Mouse (Mus musculus) embryonic facial prominence, embryonic 13.5 days (tissue): ENCODE measurements around the gene Fzr1. TPM values are rescaled to one million over a fixed set of nuclear protein-coding genes. Genes with fewer than 3 reads are reported as not detected.

Source experiments
- ATAC-seq: fragments of 200-750 bp; cut with Nextera tagmentation; 2 replicates; pipeline ENCODE4 v1.8.0; 2017; ENCODE audit warnings: low read depth; ENCODE audit not compliant: insufficient number of reproducible peaks, insufficient read depth, low FRiP score, low TSS enrichment
- H3K27ac ChIP-seq: fragments of 300-500 bp; sonication (generic); 2 replicates; pipeline ENCODE4 v1.5.1; 2015; ENCODE audit warnings: moderate library complexity, mild to moderate bottlenecking, inconsistent platforms
- H3K27me3 ChIP-seq: fragments of 300-500 bp; sonication (generic); 2 replicates; pipeline ENCODE4 v1.6.1; 2015; ENCODE audit warnings: mild to moderate bottlenecking, inconsistent platforms
- H3K36me3 ChIP-seq: fragments of 300-500 bp; sonication (generic); 2 replicates; pipeline ENCODE4 v1.6.1; 2015; ENCODE audit warnings: mild to moderate bottlenecking, inconsistent platforms
- H3K4me1 ChIP-seq: fragments of 300-500 bp; sonication (generic); 2 replicates; pipeline ENCODE4 v1.6.1; 2015; ENCODE audit warnings: inconsistent platforms
- H3K4me2 ChIP-seq: fragments of 300-500 bp; sonication (generic); 2 replicates; pipeline ENCODE4 v1.6.1; 2015; ENCODE audit warnings: moderate library complexity, mild to moderate bottlenecking, inconsistent platforms
- H3K4me3 ChIP-seq: fragments of 300-500 bp; sonication (generic); 2 replicates; pipeline ENCODE4 v1.5.1; 2015; ENCODE audit warnings: mild to moderate bottlenecking, inconsistent platforms
- H3K9ac ChIP-seq: fragments of 300-500 bp; sonication (generic); 2 replicates; pipeline ENCODE4 v1.6.1; 2015; ENCODE audit warnings: mild to moderate bottlenecking, inconsistent platforms
- H3K9me3 ChIP-seq: fragments of 300-500 bp; sonication (generic); 2 replicates; pipeline ENCODE4 v1.6.1; 2016; ENCODE audit warnings: inconsistent platforms
- WGBS: fragments of 180-500 bp; shearing (Covaris S2); methylation state at CpG from one replicate; pipeline ENCODE4 v1.1.7; 2015; ENCODE audit warnings: mixed read lengths; 5-methylcytosine and 5-hydroxymethylcytosine counted together
- polyA plus RNA-seq: library from polyadenylated mRNA; unstranded; fragments of >200 nt; fragmentation: Nextera tagmentation; extraction: Ambion mirVana; gene quantifications from 2 replicates; pipeline ENCODE4 v1.2.1, GENCODE M21; 2015

Gene Fzr1
- polyA plus RNA-seq, 1 experiment from 2014 or later, result 119 TPM

- no peaks in the 10 kb centered on the region for H3K9me3 ChIP-seq
- H3K36me3 ChIP-seq, result peaks cover 24% of the 10 kb centered on the region
- WGBS, result 76% methylated on average over 5 of the region's 5 CpGs
- H3K4me1 ChIP-seq, result peaks cover 49% of the 10 kb centered on the region
- no peak overlapping the region for H3K4me2 ChIP-seq
- no peak overlapping the region for H3K27ac ChIP-seq
- no peak overlapping the region for H3K4me3 ChIP-seq
- H3K9ac ChIP-seq, result no peak overlapping the region
- H3K27me3 ChIP-seq, result peaks cover 14% of the 10 kb centered on the region
- ATAC-seq, result no peak
These were observed 43.4 kb upstream of the Fzr1 start for GRCm38 (mm10) chr10:81421797-81422100.

- Histone ChIP-seq H3K9ac (no peak overlapping the region), H3K4me1 (peaks cover 54% of the 10 kb centered on the region), H3K4me3 (no peak overlapping the region), H3K4me2 (no peak overlapping the region), H3K27ac (no peak overlapping the region), H3K27me3 (peaks cover 14% of the 10 kb centered on the region), H3K36me3 (peaks cover 24% of the 10 kb centered on the region), H3K9me3 (no peaks in the 10 kb centered on the region)
- ATAC-seq, result no peak
- 80% methylated on average over 4 of the region's 4 CpGs for WGBS
These were observed 42.9 kb upstream of the Fzr1 start for GRCm38 (mm10) chr10:81421041-81421796.

- H3K4me1 ChIP-seq, result peaks cover 56% of the 10 kb centered on the region
- no peak overlapping the region for H3K9ac ChIP-seq
- H3K9me3 ChIP-seq, result no peaks in the 10 kb centered on the region
- H3K27me3 ChIP-seq, result peaks cover 10% of the 10 kb centered on the region
- H3K36me3 ChIP-seq, result peaks cover 30% of the 10 kb centered on the region
- H3K27ac ChIP-seq, result no peak overlapping the region
- no peak overlapping the region for H3K4me3 ChIP-seq
- ATAC-seq, result no peak
- no peak overlapping the region for H3K4me2 ChIP-seq
- 88% methylated on average over 40 of the region's 40 CpGs for WGBS
These were observed 42.0 kb upstream of the Fzr1 start for GRCm38 (mm10) chr10:81420191-81420767.

GRCm38 (mm10) chr10:81419111-81419928, 41.0 kb upstream of the Fzr1 start:
- Histone ChIP-seq H3K9me3 (no peaks in the 10 kb centered on the region), H3K9ac (peak overlapping the region; percentile 54; the same call in 1 of the 2 replicates), H3K27me3 (peaks cover 4% of the 10 kb centered on the region; the same call in 1 of the 2 replicates), H3K4me3 (no peak overlapping the region), H3K27ac (0 out of 2 replicates have a peak overlapping the region, but pooled peaks have one; percentile 94), H3K4me2 (no peak overlapping the region), H3K36me3 (peaks cover 32% of the 10 kb centered on the region), H3K4me1 (peaks cover 56% of the 10 kb centered on the region)
- WGBS, result 91% methylated on average over 10 of the region's 10 CpGs
- ATAC-seq, result no peak

- peaks cover 35% of the 10 kb centered on the region for H3K36me3 ChIP-seq
- peak overlapping the region; percentile 54; the same call in 1 of the 2 replicates for H3K9ac ChIP-seq
- no peak overlapping the region for H3K4me3 ChIP-seq
- peaks cover 58% of the 10 kb centered on the region for H3K4me1 ChIP-seq
- no peak for ATAC-seq
- WGBS, result 41% methylated on average over 11 of the region's 11 CpGs
- H3K27me3 ChIP-seq, result no peaks in the 10 kb centered on the region
- peak overlapping the region; percentile 94 for H3K27ac ChIP-seq
- H3K9me3 ChIP-seq, result no peaks in the 10 kb centered on the region
- H3K4me2 ChIP-seq, result no peak overlapping the region
These were observed 40.1 kb upstream of the Fzr1 start for GRCm38 (mm10) chr10:81418216-81419070.

- Histone ChIP-seq H3K4me2 (peak overlapping the region; percentile 62), H3K27ac (peak overlapping the region; percentile 94), H3K4me3 (peak overlapping the region; percentile 35), H3K36me3 (peaks cover 44% of the 10 kb centered on the region), H3K27me3 (no peaks in the 10 kb centered on the region), H3K9me3 (no peaks in the 10 kb centered on the region), H3K4me1 (peaks cover 68% of the 10 kb centered on the region), H3K9ac (peak overlapping the region; percentile 69)
- ATAC-seq, result peak; percentile 3; the same call in 1 of the 2 replicates
- 42% methylated on average over 12 of the region's 12 CpGs for WGBS
These were observed 39.2 kb upstream of the Fzr1 start for GRCm38 (mm10) chr10:81417227-81418215.

GRCm38 (mm10) chr10:81416581-81417226, 38.4 kb upstream of the Fzr1 start:
- ATAC-seq, result peak; percentile 73
- Histone ChIP-seq H3K27me3 (no peaks in the 10 kb centered on the region), H3K4me3 (peak overlapping the region; percentile 35), H3K36me3 (peaks cover 50% of the 10 kb centered on the region), H3K9me3 (no peaks in the 10 kb centered on the region), H3K27ac (peak overlapping the region; percentile 94), H3K4me1 (peaks cover 76% of the 10 kb centered on the region), H3K4me2 (peak overlapping the region; percentile 62), H3K9ac (peak overlapping the region; percentile 69)
- 1% methylated on average over 22 of the region's 26 CpGs for WGBS

GRCm38 (mm10) chr10:81415549-81416310, 37.4 kb upstream of the Fzr1 start:
- Histone ChIP-seq H3K36me3 (peaks cover 50% of the 10 kb centered on the region), H3K4me2 (0 out of 2 replicates have a peak overlapping the region, but pooled peaks have one; percentile 9), H3K4me3 (no peak overlapping the region), H3K27me3 (no peaks in the 10 kb centered on the region), H3K9me3 (no peaks in the 10 kb centered on the region), H3K9ac (peak overlapping the region; percentile 21; the same call in 1 of the 2 replicates), H3K27ac (peak overlapping the region; percentile 94), H3K4me1 (peaks cover 86% of the 10 kb centered on the region)
- no peak for ATAC-seq
- 54% methylated on average over 17 of the region's 17 CpGs for WGBS

GRCm38 (mm10) chr10:81415146-81415545, 36.8 kb upstream of the Fzr1 start:
- Histone ChIP-seq H3K4me1 (peaks cover 90% of the 10 kb centered on the region), H3K27ac (peak overlapping the region; percentile 94; the same call in 1 of the 2 replicates)
- 84% methylated on average over 5 of the region's 5 CpGs for WGBS

More at GRCm38 (mm10) chr10:81415146-81415545, 36.8 kb upstream of the Fzr1 start:
- no peaks in the 10 kb centered on the region for H3K27me3 ChIP-seq
- H3K9ac ChIP-seq, result 0 out of 2 replicates have a peak overlapping the region, but pooled peaks have one; percentile 21
- no peak overlapping the region for H3K4me2 ChIP-seq
- no peaks in the 10 kb centered on the region for H3K9me3 ChIP-seq
- H3K36me3 ChIP-seq, result peaks cover 48% of the 10 kb centered on the region
- no peak for ATAC-seq
- H3K4me3 ChIP-seq, result no peak overlapping the region
